Mouse (Mus musculus) 3T3-L1 (cell line): ENCODE results near the gene Wdr25.
A peak's percentile ranks its signal among the peaks of the same experiment; 100 is the strongest.

ENCODE experiments used
- DNase-seq: peaks from one replicate; pipeline ENCODE4 v3.0.0-alpha.2; 2015; ENCODE audit warnings: low read depth, low spot score

Wdr25 gene

GRCm38 (mm10) chr12:108936834-108937233 is 43.4 kb downstream of the Wdr25 start:
- peak; percentile 84 for DNase-seq

- no peak for DNase-seq
Measured at GRCm38 (mm10) chr12:108937506-108937905, 44.1 kb downstream of the Wdr25 start.

GRCm38 (mm10) chr12:108938844-108939243 is 45.4 kb downstream of the Wdr25 start:
- DNase-seq = no peak

- no peak for DNase-seq
Measured at GRCm38 (mm10) chr12:108939317-108939716, 45.9 kb downstream of the Wdr25 start.

- no peak for DNase-seq
Measured at GRCm38 (mm10) chr12:108940255-108940654, 46.8 kb downstream of the Wdr25 start.

GRCm38 (mm10) chr12:108941282-108941681 is 47.9 kb downstream of the Wdr25 start:
- DNase-seq = no peak

GRCm38 (mm10) chr12:108942203-108942923 is 48.9 kb downstream of the Wdr25 start:
- DNase-seq = peak; percentile 89

GRCm38 (mm10) chr12:108953011-108953550 is 59.6 kb downstream of the Wdr25 start:
- no peak for DNase-seq

- no peak for DNase-seq
Measured at GRCm38 (mm10) chr12:108953838-108954237, 60.4 kb downstream of the Wdr25 start.

GRCm38 (mm10) chr12:108954456-108954855 is 61.0 kb downstream of the Wdr25 start:
- no peak for DNase-seq

GRCm38 (mm10) chr12:108958483-108958882 is 65.1 kb downstream of the Wdr25 start:
- no peak for DNase-seq

- no peak for DNase-seq
Measured at GRCm38 (mm10) chr12:108958991-108959638, 65.7 kb downstream of the Wdr25 start.

GRCm38 (mm10) chr12:108959639-108960219 is 66.3 kb downstream of the Wdr25 start:
- DNase-seq = no peak

- DNase-seq = no peak
Measured at GRCm38 (mm10) chr12:108960225-108960624, 66.8 kb downstream of the Wdr25 start.

- no peak for DNase-seq
Measured at GRCm38 (mm10) chr12:108967631-108968030, 74.2 kb downstream of the Wdr25 start.

- DNase-seq = peak; percentile 15
Measured at GRCm38 (mm10) chr12:108968031-108968430, 74.6 kb downstream of the Wdr25 start.

GRCm38 (mm10) chr12:108971446-108971845 is 78.0 kb downstream of the Wdr25 start:
- DNase-seq = no peak

- no peak for DNase-seq
Measured at GRCm38 (mm10) chr12:108972234-108972633, 78.8 kb downstream of the Wdr25 start.

GRCm38 (mm10) chr12:108979977-108980376 is 86.5 kb downstream of the Wdr25 start:
- DNase-seq = no peak

GRCm38 (mm10) chr12:108981941-108982683 is 88.7 kb downstream of the Wdr25 start:
- no peak for DNase-seq

GRCm38 (mm10) chr12:108982684-108982960 is 89.2 kb downstream of the Wdr25 start:
- no peak for DNase-seq

- no peak for DNase-seq
Measured at GRCm38 (mm10) chr12:108983496-108983895, 90.1 kb downstream of the Wdr25 start.
